Mouse (Mus musculus): ENCODE measurements around the gene Syt11. TPM values are rescaled to one million over a fixed set of nuclear protein-coding genes. Genes with fewer than 3 reads are reported as not detected.

Syt11 gene
- polyA plus RNA-seq, 1 experiment from 2014 or later, result 137 TPM

- no peak overlapping the region for H3K4me3 ChIP-seq (ENCODE audit: low read depth, low read length)
- peaks cover 52% of the 10 kb centered on the region for H3K36me3 ChIP-seq (ENCODE audit: control insufficient read depth, insufficient read depth, low read length)
- no peaks in the 10 kb centered on the region for H3K4me1 ChIP-seq (replicated peaks; ENCODE audit: control insufficient read depth, insufficient read depth, low read length)
- no peaks in the 10 kb centered on the region for H3K27me3 ChIP-seq (ENCODE audit: control insufficient read depth, insufficient read depth, low read length)
- no peak overlapping the region for H3K4me2 ChIP-seq (replicated peaks; ENCODE audit: low read depth, low read length)
- H3K9ac ChIP-seq (ENCODE audit: low read depth, low read length), result no peak overlapping the region
- no peak for ATAC-seq (ENCODE audit: low FRiP score)
- DNase-seq (ENCODE audit: low spot score), result no peak
- H3K27ac ChIP-seq (ENCODE audit: low read depth, low read length), result no peak overlapping the region
- peaks cover 10% of the 10 kb centered on the region for H3K9me3 ChIP-seq (ENCODE audit: control insufficient read depth, low read length)
- WGBS, result 94% methylated on average over 15 of the region's 15 CpGs
Measured at GRCm38 (mm10) chr3:88746139-88746870, 28.7 kb downstream of the Syt11 start.

GRCm38 (mm10) chr3:88745534-88745933 is 29.4 kb downstream of the Syt11 start:
- no peak for DNase-seq (ENCODE audit: low spot score)
- peaks cover 49% of the 10 kb centered on the region for H3K36me3 ChIP-seq (ENCODE audit: control insufficient read depth, insufficient read depth, low read length)
- 90% methylated on average over 9 of the region's 9 CpGs for WGBS

GRCm38 (mm10) chr3:88740147-88740546 is 34.8 kb downstream of the Syt11 start:
- no peaks in the 10 kb centered on the region for H3K27me3 ChIP-seq (ENCODE audit: control insufficient read depth, insufficient read depth, low read length)
- H3K4me3 ChIP-seq (ENCODE audit: low read depth, low read length), result no peak overlapping the region
- no peaks in the 10 kb centered on the region for H3K4me1 ChIP-seq (replicated peaks; ENCODE audit: control insufficient read depth, insufficient read depth, low read length)
- no peak overlapping the region for H3K4me2 ChIP-seq (replicated peaks; ENCODE audit: low read depth, low read length)
- WGBS, result 93% methylated on average over 3 of the region's 3 CpGs
- ATAC-seq (ENCODE audit: low FRiP score), result no peak
- H3K9me3 ChIP-seq (ENCODE audit: control insufficient read depth, low read length), result no peaks in the 10 kb centered on the region
- H3K27ac ChIP-seq (ENCODE audit: low read depth, low read length), result no peak overlapping the region
- DNase-seq (ENCODE audit: low spot score), result no peak
- no peak overlapping the region for H3K9ac ChIP-seq (ENCODE audit: low read depth, low read length)
- H3K36me3 ChIP-seq (ENCODE audit: control insufficient read depth, insufficient read depth, low read length), result peaks cover 8% of the 10 kb centered on the region

More at GRCm38 (mm10) chr3:88745534-88745933, 29.4 kb downstream of the Syt11 start:
- Histone ChIP-seq H3K4me2 (replicated peaks; ENCODE audit: low read depth, low read length) (no peak overlapping the region), H3K4me1 (replicated peaks; ENCODE audit: control insufficient read depth, insufficient read depth, low read length) (no peaks in the 10 kb centered on the region), H3K9me3 (ENCODE audit: control insufficient read depth, low read length) (peaks cover 10% of the 10 kb centered on the region), H3K27me3 (ENCODE audit: control insufficient read depth, insufficient read depth, low read length) (no peaks in the 10 kb centered on the region), H3K27ac (ENCODE audit: low read depth, low read length) (no peak overlapping the region), H3K4me3 (ENCODE audit: low read depth, low read length) (no peak overlapping the region), H3K9ac (ENCODE audit: low read depth, low read length) (no peak overlapping the region)
- ATAC-seq (ENCODE audit: low FRiP score), result no peak

GRCm38 (mm10) chr3:88738641-88739040 is 36.3 kb downstream of the Syt11 start:
- peak; percentile 59 for DNase-seq (ENCODE audit: low spot score)
- H3K36me3 ChIP-seq (ENCODE audit: control insufficient read depth, insufficient read depth, low read length), result peaks cover 6% of the 10 kb centered on the region; the same call in 1 of the 2 replicates
- no peak overlapping the region for H3K9ac ChIP-seq (ENCODE audit: low read depth, low read length)
- H3K9me3 ChIP-seq (ENCODE audit: control insufficient read depth, low read length), result no peaks in the 10 kb centered on the region
- WGBS, result 44% methylated on average over 3 of the region's 3 CpGs
- no peaks in the 10 kb centered on the region for H3K27me3 ChIP-seq (ENCODE audit: control insufficient read depth, insufficient read depth, low read length)
- no peak overlapping the region for H3K4me2 ChIP-seq (replicated peaks; ENCODE audit: low read depth, low read length)
- H3K4me1 ChIP-seq (replicated peaks; ENCODE audit: control insufficient read depth, insufficient read depth, low read length), result no peaks in the 10 kb centered on the region
- ATAC-seq (ENCODE audit: low FRiP score), result no peak
- H3K4me3 ChIP-seq (ENCODE audit: low read depth, low read length), result no peak overlapping the region
- no peak overlapping the region for H3K27ac ChIP-seq (ENCODE audit: low read depth, low read length)

GRCm38 (mm10) chr3:88736556-88736955 is 38.4 kb downstream of the Syt11 start:
- peaks cover 2% of the 10 kb centered on the region; the same call in 1 of the 2 replicates for H3K36me3 ChIP-seq (ENCODE audit: control insufficient read depth, insufficient read depth, low read length)
- H3K9ac ChIP-seq (ENCODE audit: low read depth, low read length), result no peak overlapping the region
- ATAC-seq (ENCODE audit: low FRiP score), result no peak
- WGBS, result 90% methylated on average over 2 of the region's 2 CpGs
- no peak for DNase-seq (ENCODE audit: low spot score)
- H3K4me3 ChIP-seq (ENCODE audit: low read depth, low read length), result no peak overlapping the region
- no peaks in the 10 kb centered on the region for H3K9me3 ChIP-seq (ENCODE audit: control insufficient read depth, low read length)
- no peaks in the 10 kb centered on the region for H3K4me1 ChIP-seq (replicated peaks; ENCODE audit: control insufficient read depth, insufficient read depth, low read length)
- H3K27ac ChIP-seq (ENCODE audit: low read depth, low read length), result no peak overlapping the region
- H3K27me3 ChIP-seq (ENCODE audit: control insufficient read depth, insufficient read depth, low read length), result no peaks in the 10 kb centered on the region
- H3K4me2 ChIP-seq (replicated peaks; ENCODE audit: low read depth, low read length), result no peak overlapping the region

GRCm38 (mm10) chr3:88719098-88719497 is 55.9 kb downstream of the Syt11 start:
- 0 out of 2 replicates have a peak, but pooled peaks cover 3% of the 10 kb centered on the region for H3K36me3 ChIP-seq (ENCODE audit: control insufficient read depth, insufficient read depth, low read length)
- H3K4me3 ChIP-seq (ENCODE audit: low read depth, low read length), result no peak overlapping the region
- no peaks in the 10 kb centered on the region for H3K4me1 ChIP-seq (replicated peaks; ENCODE audit: control insufficient read depth, insufficient read depth, low read length)
- no peak overlapping the region for H3K4me2 ChIP-seq (replicated peaks; ENCODE audit: low read depth, low read length)
- WGBS, result 81% methylated on average over 2 of the region's 2 CpGs
- no peaks in the 10 kb centered on the region for H3K9me3 ChIP-seq (ENCODE audit: control insufficient read depth, low read length)
- ATAC-seq (ENCODE audit: low FRiP score) (no peak), DNase-seq (ENCODE audit: low spot score) (no peak)
- H3K27ac ChIP-seq (ENCODE audit: low read depth, low read length), result no peak overlapping the region
- no peak overlapping the region for H3K9ac ChIP-seq (ENCODE audit: low read depth, low read length)
- no peaks in the 10 kb centered on the region for H3K27me3 ChIP-seq (ENCODE audit: control insufficient read depth, insufficient read depth, low read length)

- no peak overlapping the region for H3K4me3 ChIP-seq (ENCODE audit: low read depth, low read length)
- no peak for DNase-seq (ENCODE audit: low spot score)
- H3K9me3 ChIP-seq (ENCODE audit: control insufficient read depth, low read length), result no peaks in the 10 kb centered on the region
- no peaks in the 10 kb centered on the region for H3K36me3 ChIP-seq (ENCODE audit: control insufficient read depth, insufficient read depth, low read length)
- H3K9ac ChIP-seq (ENCODE audit: low read depth, low read length), result no peak overlapping the region
- H3K27ac ChIP-seq (ENCODE audit: low read depth, low read length), result no peak overlapping the region
- no peaks in the 10 kb centered on the region for H3K27me3 ChIP-seq (ENCODE audit: control insufficient read depth, insufficient read depth, low read length)
- WGBS, result 85% methylated on average over 1 of the region's 1 CpGs
- no peaks in the 10 kb centered on the region for H3K4me1 ChIP-seq (replicated peaks; ENCODE audit: control insufficient read depth, insufficient read depth, low read length)
- ATAC-seq (ENCODE audit: low FRiP score), result no peak
- no peak overlapping the region for H3K4me2 ChIP-seq (replicated peaks; ENCODE audit: low read depth, low read length)
Measured at GRCm38 (mm10) chr3:88717831-88718230, 57.1 kb downstream of the Syt11 start.

GRCm38 (mm10) chr3:88717198-88717798 is 57.7 kb downstream of the Syt11 start:
- Histone ChIP-seq H3K36me3 (ENCODE audit: control insufficient read depth, insufficient read depth, low read length) (0 out of 2 replicates have a peak, but pooled peaks cover 1% of the 10 kb centered on the region), H3K27ac (ENCODE audit: low read depth, low read length) (peak overlapping the region; percentile 65; the same call in 1 of the 2 replicates)
- WGBS, result 10% methylated on average over 9 of the region's 9 CpGs

More at GRCm38 (mm10) chr3:88717198-88717798, 57.7 kb downstream of the Syt11 start:
- peak overlapping the region; percentile 70 for H3K9ac ChIP-seq (ENCODE audit: low read depth, low read length)
- H3K27me3 ChIP-seq (ENCODE audit: control insufficient read depth, insufficient read depth, low read length), result no peaks in the 10 kb centered on the region
- no peaks in the 10 kb centered on the region for H3K4me1 ChIP-seq (replicated peaks; ENCODE audit: control insufficient read depth, insufficient read depth, low read length)
- H3K4me3 ChIP-seq (ENCODE audit: low read depth, low read length), result peak overlapping the region; percentile 71
- peak overlapping the region; percentile 76 for H3K4me2 ChIP-seq (replicated peaks; ENCODE audit: low read depth, low read length)
- DNase-seq (ENCODE audit: low spot score) (no peak), ATAC-seq (ENCODE audit: low FRiP score) (peak; percentile 63)
- no peaks in the 10 kb centered on the region for H3K9me3 ChIP-seq (ENCODE audit: control insufficient read depth, low read length)

Measured in hindbrain, embryonic 11.5 days (tissue).